Mouse (Mus musculus): ENCODE measurements at regions not wholly inside any gene's neighbourhood (a gene's known extent, or its start where the extent isn't known, plus 50 kb on each side); places are given as distances from the start of the nearest gene placed in this dataset.

GRCm38 (mm10) chr9:87372251-87372905 lies 117.0 kb upstream of the Cep162 start:
- no peak for DNase-seq (ENCODE audit: extremely low read depth)
- Histone ChIP-seq H3K4me3 (replicated peaks in 1 of 3; ENCODE audit: low read depth in 2 of 3, low read length in 2 of 3, poor library complexity in 1 of 3) (no peak overlapping the region), H3K27ac (ENCODE audit: insufficient read depth, low read depth) (no peak overlapping the region), H3K4me1 (ENCODE audit: control insufficient read depth in 1 of 2, insufficient read depth in 2 of 2) (peaks cover 0 to 5% of the 10 kb centered on the region in 2 experiments; a peak in 2 of 4 replicates), H3K27me3 (replicated peaks) (no peaks in the 10 kb centered on the region), H3K4me2 (ENCODE audit: insufficient read depth, low read depth, poor library complexity, severe bottlenecking) (no peak overlapping the region), H3K9ac (ENCODE audit: insufficient read depth, low read depth) (no peak overlapping the region), H3K9me3 (replicated peaks; ENCODE audit: low read length) (no peaks in the 10 kb centered on the region), H3K79me2 (replicated peaks; ENCODE audit: control insufficient read depth, extremely low read depth, insufficient read depth, poor library complexity, severe bottlenecking) (no peaks in the 10 kb centered on the region), H3K36me3 (replicated peaks in 1 of 2; ENCODE audit: control insufficient read depth in 1 of 2, insufficient read depth in 1 of 2, low read length in 1 of 2) (no peaks in the 10 kb centered on the region)
- dilution Hi-C loops (cut with MboI; ENCODE audit: extremely low pct_ligation_motif_present, extremely low pct_unique_long_range_greater_than_20kb, low sequenced_read_pairs) (no loop called here), in situ Hi-C loops (cut with MboI; ENCODE audit: low pct_ligation_motif_present, low pct_unique_long_range_greater_than_20kb, low sequenced_read_pairs) (no loop called here)
- no peak for TF ChIP-seq MXI1 (IDR thresholded peaks at IDR 0.05; ENCODE audit: low read depth, low read length)
- no peak for TF ChIP-seq KAT2A (IDR thresholded peaks at IDR 0.05; ENCODE audit: insufficient replicate concordance, low read length)
- no peak for TF ChIP-seq MAZ (IDR thresholded peaks at IDR 0.05; ENCODE audit: low read depth, low read length)
- no peak for TF ChIP-seq ELF1 (IDR thresholded peaks at IDR 0.05; ENCODE audit: low read depth, low read length)
- no peak for TF ChIP-seq E2F4 (IDR thresholded peaks at IDR 0.05; ENCODE audit: insufficient replicate concordance, low read depth, low read length)
- TF ChIP-seq JUN (IDR thresholded peaks at IDR 0.05; ENCODE audit: insufficient read depth, low read depth, low read length): no peak
- no peak for TF ChIP-seq MEF2A (IDR thresholded peaks at IDR 0.05; ENCODE audit: borderline replicate concordance, low read depth, low read length)
- TF ChIP-seq HCFC1 (IDR thresholded peaks at IDR 0.05; ENCODE audit: low read depth, low read length): no peak
- TF ChIP-seq RAD21 (IDR thresholded peaks at IDR 0.05; ENCODE audit: low read depth, low read length): no peak
- TF ChIP-seq NRF1 (IDR thresholded peaks at IDR 0.05; ENCODE audit: low read depth, low read length): no peak
- no peak for TF ChIP-seq SMC3 (IDR thresholded peaks at IDR 0.05; ENCODE audit: low read depth, low read length)
- no peak for TF ChIP-seq JUND (conservative IDR thresholded peaks at IDR 0.05; ENCODE audit: low read depth, low read length)
- TF ChIP-seq POLR2AphosphoS2 (IDR thresholded peaks at IDR 0.05; ENCODE audit: low read depth, low read length): no peak
- no peak for TF ChIP-seq ZNF384 (IDR thresholded peaks at IDR 0.05; ENCODE audit: low read depth, low read length)
- no peak for TF ChIP-seq ETS1 (conservative IDR thresholded peaks at IDR 0.05; ENCODE audit: low read depth, low read length)
- no peak for TF ChIP-seq USF1 (IDR thresholded peaks at IDR 0.05; ENCODE audit: low read depth, low read length)
- TF ChIP-seq NELFE (IDR thresholded peaks at IDR 0.05; ENCODE audit: low read depth, low read length): no peak
- no peak for TF ChIP-seq GABPA (IDR thresholded peaks at IDR 0.05; ENCODE audit: insufficient replicate concordance, low read depth, low read length)

GRCm38 (mm10) chr9:87369059-87369458 lies 113.7 kb upstream of the Cep162 start:
- dilution Hi-C loops (cut with MboI; ENCODE audit: extremely low pct_ligation_motif_present, extremely low pct_unique_long_range_greater_than_20kb, low sequenced_read_pairs) (no loop called here), in situ Hi-C loops (cut with MboI; ENCODE audit: low pct_ligation_motif_present, low pct_unique_long_range_greater_than_20kb, low sequenced_read_pairs) (no loop called here)
- no peak for DNase-seq (ENCODE audit: extremely low read depth)

More at GRCm38 (mm10) chr9:87369059-87369458, 113.7 kb upstream of the Cep162 start:
- Histone ChIP-seq H3K4me1 (ENCODE audit: control insufficient read depth in 1 of 2, insufficient read depth in 2 of 2) (peaks cover 0 to 12% of the 10 kb centered on the region in 2 experiments; a peak in 2 of 4 replicates), H3K9me3 (replicated peaks; ENCODE audit: low read length) (no peaks in the 10 kb centered on the region), H3K4me2 (ENCODE audit: insufficient read depth, low read depth, poor library complexity, severe bottlenecking) (no peak overlapping the region), H3K36me3 (replicated peaks in 1 of 2; ENCODE audit: control insufficient read depth in 1 of 2, insufficient read depth in 1 of 2, low read length in 1 of 2) (no peaks in the 10 kb centered on the region), H3K27ac (ENCODE audit: insufficient read depth, low read depth) (no peak overlapping the region), H3K4me3 (replicated peaks in 1 of 3; ENCODE audit: low read depth in 2 of 3, low read length in 2 of 3, poor library complexity in 1 of 3) (no peak overlapping the region), H3K79me2 (replicated peaks; ENCODE audit: control insufficient read depth, extremely low read depth, insufficient read depth, poor library complexity, severe bottlenecking) (no peaks in the 10 kb centered on the region), H3K9ac (ENCODE audit: insufficient read depth, low read depth) (no peak overlapping the region), H3K27me3 (replicated peaks) (no peaks in the 10 kb centered on the region)
- TF ChIP-seq RAD21 (IDR thresholded peaks at IDR 0.05; ENCODE audit: low read depth, low read length) (no peak), MYC (IDR thresholded peaks at IDR 0.05; ENCODE audit: low read depth, low read length) (no peak), USF1 (IDR thresholded peaks at IDR 0.05; ENCODE audit: low read depth, low read length) (no peak), ZNF384 (IDR thresholded peaks at IDR 0.05; ENCODE audit: low read depth, low read length) (no peak), JUND (conservative IDR thresholded peaks at IDR 0.05; ENCODE audit: low read depth, low read length) (no peak), CTCF (conservative IDR thresholded peaks at IDR 0.05 in 1 of 2, IDR thresholded peaks at IDR 0.05 in 1 of 2; ENCODE audit: low read depth in 2 of 2, low read length in 2 of 2) (no peak), MAZ (IDR thresholded peaks at IDR 0.05; ENCODE audit: low read depth, low read length) (no peak), UBTF (IDR thresholded peaks at IDR 0.05; ENCODE audit: low read depth, low read length) (no peak), ETS1 (conservative IDR thresholded peaks at IDR 0.05; ENCODE audit: low read depth, low read length) (no peak), NRF1 (IDR thresholded peaks at IDR 0.05; ENCODE audit: low read depth, low read length) (no peak), MAX (IDR thresholded peaks at IDR 0.05; ENCODE audit: low read length) (no peak), E2F4 (IDR thresholded peaks at IDR 0.05; ENCODE audit: insufficient replicate concordance, low read depth, low read length) (no peak), CHD2 (IDR thresholded peaks at IDR 0.05; ENCODE audit: low read length) (no peak), ELF1 (IDR thresholded peaks at IDR 0.05; ENCODE audit: low read depth, low read length) (no peak)
